Mouse (Mus musculus): ENCODE results near the gene Tgm7.
"Not testable (repeated sequence)": the region's sequence is repeated elsewhere in the genome, so short reads cannot be mapped to it uniquely, and the experiment has no call there.

Gene Tgm7

GRCm38 (mm10) chr2:121109695-121110094, at the start of gene Tgm7:
Gene Tgm7, minus strand, starts transcription at chr2:121109795.
- ATAC-seq (ENCODE audit: insufficient number of reproducible peaks, low FRiP score, low TSS enrichment), result no peak

DNA sequence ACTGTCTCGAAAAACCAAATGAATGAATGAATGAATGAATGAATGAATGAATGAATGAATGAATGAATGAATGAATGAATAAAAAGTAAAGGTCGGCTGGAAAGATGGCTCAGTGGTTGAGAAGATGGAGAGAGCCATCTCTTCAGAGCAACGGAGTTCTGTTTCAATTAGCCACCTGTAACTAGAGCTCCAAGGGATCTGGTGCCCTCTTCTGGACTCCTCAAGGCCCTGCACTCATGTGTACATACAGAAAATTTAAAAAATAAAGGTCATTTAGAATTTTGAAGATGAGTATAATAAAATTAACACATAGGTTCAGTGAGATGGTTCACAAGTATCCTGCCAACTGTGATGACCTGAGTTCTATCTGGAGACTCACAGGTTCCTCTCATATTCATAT, 43.5 kb upstream of the Tgm7 start:
- no peak for ATAC-seq (ENCODE audit: insufficient number of reproducible peaks, low FRiP score, low TSS enrichment)

- no peak for ATAC-seq (ENCODE audit: insufficient number of reproducible peaks, low FRiP score, low TSS enrichment)
Observed at GRCm38 (mm10) chr2:121149679-121150078, 40.1 kb upstream of the Tgm7 start.

- no peak for ATAC-seq (ENCODE audit: insufficient number of reproducible peaks, low FRiP score, low TSS enrichment)
Observed at GRCm38 (mm10) chr2:121142415-121142814, 32.8 kb upstream of the Tgm7 start.

GRCm38 (mm10) chr2:121141216-121142035, 31.8 kb upstream of the Tgm7 start:
- ATAC-seq (ENCODE audit: insufficient number of reproducible peaks, low FRiP score, low TSS enrichment), result no peak

DNA sequence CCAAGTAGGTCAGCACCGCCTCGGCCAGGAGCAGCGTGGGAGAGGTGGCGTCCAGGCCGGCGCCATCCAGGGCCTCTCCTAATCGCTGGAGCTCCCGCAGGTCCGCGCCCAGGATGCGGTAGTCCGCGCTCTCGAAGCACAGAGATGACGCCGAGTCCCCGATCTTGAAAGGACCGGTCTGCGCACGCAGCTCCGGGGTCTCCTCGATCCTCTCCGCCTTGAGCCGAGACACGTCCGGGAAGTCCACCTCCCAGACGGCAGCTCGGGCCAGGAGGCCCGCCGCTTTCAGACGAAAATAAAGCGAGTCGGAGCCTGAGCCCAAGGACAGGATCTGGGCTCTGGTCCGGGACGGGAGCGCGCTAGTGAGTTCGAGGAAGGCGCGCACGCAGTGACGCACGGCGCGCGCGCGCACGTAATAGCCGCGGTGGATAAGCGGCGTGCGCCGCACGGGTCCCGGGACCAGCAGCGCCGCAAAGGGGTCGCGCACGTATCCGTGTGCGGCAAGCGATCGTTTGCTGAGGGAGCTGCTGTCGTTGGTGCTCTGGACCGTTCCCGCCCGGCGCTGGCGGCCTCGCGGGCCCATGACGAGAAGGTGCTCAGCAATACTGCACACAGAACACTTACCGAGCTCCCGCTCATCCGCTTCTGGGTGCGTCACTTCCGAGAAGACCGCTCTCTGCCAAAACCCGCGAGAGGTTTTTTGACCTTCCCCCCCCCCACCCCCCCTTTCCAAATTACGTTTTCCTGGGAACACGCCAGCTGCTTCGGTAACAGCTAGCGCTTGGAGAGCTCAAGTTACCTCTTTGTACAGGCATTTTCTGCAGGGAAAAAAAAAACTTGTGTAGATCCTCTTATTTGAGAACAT, 30.7 kb upstream of the Tgm7 start, which contains the start of the genes Adal and Lcmt2:
TSS of gene Adal (plus strand) at position 411 of the 865 bp plus-strand sequence.
TSS of gene Lcmt2 (minus strand) at position 636 of the 865 bp plus-strand sequence.
- peak; percentile 89 for ATAC-seq (ENCODE audit: insufficient number of reproducible peaks, low FRiP score, low TSS enrichment)

DNA sequence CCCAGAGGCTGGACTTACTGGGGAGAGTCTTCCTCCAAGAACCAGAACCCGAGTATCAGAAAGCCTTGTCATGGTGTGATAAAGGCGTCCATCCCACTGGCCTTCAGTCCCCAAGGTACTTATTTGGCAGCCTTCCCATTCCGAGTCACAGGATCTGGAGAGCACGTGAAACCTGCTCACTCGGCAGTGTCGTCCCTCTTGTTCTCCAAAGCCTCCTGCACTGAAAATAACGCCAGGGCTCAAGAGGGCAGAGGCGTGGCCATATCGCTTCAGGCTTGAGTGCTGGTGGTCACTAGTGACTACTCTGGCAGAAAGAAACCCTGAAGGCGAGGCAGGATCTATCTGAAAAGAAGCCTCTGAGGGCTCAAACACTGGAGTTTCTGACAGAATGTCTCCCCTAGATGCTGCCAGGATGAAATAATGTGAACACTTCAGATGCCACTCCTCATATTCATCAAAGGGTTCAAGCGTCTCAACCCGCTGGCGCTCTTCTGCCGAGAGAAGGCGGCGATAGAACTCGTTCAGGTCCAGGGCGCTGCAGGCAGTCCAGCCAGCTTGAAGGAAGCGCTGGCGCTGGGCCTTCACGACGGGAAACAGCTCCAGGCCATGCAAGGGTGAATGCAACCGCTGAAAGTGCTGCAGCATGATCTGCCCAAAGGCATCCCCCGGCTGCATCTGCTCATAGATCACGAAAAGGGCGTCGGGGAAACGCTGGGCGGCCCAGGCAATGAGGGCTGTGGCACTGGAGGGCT, 29.8 kb upstream of the Tgm7 start:
- ATAC-seq (ENCODE audit: insufficient number of reproducible peaks, low FRiP score, low TSS enrichment), result peak; percentile 18

DNA sequence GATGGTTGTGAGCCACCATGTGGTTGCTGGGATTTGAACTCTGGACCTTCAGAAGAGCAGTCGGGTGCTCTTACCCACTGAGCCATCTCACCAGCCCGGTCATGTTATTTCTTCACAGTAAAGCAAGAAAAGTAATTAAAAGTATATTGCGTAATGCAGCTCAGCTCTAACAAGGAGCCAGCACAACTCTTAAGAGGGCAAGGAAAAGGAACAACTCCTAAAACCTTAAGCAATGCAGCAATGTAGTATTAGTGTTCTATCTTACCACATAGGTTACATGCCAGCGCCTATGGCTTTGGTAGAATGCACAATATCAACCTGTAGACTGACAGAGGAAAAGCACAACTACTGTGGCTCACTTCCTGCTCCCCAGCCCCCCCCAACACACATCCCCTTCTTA, 27.8 kb upstream of the Tgm7 start:
- ATAC-seq (ENCODE audit: insufficient number of reproducible peaks, low FRiP score, low TSS enrichment), result no peak

GRCm38 (mm10) chr2:121132822-121133221, 23.2 kb upstream of the Tgm7 start:
- no peak for ATAC-seq (ENCODE audit: insufficient number of reproducible peaks, low FRiP score, low TSS enrichment)

DNA sequence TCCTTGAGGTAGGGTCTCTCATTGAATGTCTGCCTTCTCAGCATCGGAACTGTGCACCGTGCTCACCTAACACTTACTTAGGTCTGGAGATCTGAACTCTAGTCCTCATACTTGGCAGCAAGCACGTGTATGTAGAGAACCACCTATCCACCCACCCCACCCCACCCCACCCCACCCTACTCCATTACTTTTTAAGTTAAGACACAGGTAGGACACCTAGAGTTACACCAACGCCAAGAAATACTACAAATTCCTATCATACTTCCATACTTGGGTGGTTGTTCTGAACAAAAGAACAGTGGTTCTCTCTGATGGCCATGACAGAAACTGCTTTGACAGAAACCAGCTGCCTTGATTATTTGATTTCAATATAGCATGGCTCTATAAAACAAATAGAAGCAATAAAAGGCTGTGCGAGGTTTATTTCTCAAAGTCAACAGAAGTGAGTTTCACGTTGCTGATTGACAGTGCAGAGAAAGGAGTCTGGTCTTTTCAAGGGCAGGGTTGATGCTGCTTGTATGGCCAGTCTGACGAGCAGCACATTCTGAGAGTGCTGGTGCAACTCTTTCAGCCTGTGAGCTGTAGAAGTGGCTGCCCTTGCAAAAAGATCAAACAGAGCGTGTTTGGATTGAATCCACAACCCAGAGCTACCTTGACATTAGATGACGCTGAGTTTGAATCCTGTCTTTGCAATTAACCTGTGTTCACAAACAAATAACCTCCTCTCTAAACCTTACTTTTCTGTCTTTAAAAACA, 19.4 kb upstream of the Tgm7 start:
- no peak for ATAC-seq (ENCODE audit: insufficient number of reproducible peaks, low FRiP score, low TSS enrichment)

DNA sequence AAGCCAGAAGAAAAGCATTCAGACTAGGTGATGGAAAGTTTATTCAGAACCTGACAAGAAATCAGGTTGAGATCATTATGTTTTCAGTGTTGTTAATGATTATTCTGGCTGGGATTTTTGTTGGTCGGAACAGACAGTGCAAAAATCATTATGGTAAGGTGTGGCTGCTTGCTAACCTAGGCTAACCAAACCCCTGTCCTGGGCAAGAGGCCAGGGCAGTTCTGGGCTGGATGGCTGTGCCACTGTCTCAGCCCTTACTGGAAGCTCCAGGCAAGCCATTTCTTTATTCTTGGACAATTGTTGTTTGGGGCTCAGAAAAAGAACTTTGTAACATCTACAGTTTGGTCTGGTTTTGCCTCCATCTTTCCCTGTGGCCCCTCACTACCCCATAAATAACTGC, 17.9 kb upstream of the Tgm7 start:
- ATAC-seq (ENCODE audit: insufficient number of reproducible peaks, low FRiP score, low TSS enrichment), result no peak

DNA sequence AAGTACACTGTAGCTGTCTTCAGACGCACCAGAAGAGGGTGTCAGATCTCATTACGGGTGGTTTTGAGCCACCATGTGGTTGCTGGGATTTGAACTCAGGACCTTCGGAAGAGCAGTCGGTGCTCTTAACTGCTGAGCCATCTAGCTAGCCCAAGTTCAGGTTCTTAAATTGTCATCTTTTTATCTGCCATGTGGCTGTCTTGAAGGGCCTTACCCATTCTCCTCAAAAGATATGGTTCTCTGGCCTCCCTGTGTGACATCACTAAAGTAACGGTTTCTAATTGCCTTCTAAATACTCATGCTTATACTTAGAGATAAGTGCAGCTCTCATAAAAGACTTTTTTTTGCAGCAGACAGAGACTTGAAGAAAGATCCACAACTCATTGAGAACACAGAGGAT, 16.7 kb upstream of the Tgm7 start:
- ATAC-seq (ENCODE audit: insufficient number of reproducible peaks, low FRiP score, low TSS enrichment), result not testable (repeated sequence)

DNA sequence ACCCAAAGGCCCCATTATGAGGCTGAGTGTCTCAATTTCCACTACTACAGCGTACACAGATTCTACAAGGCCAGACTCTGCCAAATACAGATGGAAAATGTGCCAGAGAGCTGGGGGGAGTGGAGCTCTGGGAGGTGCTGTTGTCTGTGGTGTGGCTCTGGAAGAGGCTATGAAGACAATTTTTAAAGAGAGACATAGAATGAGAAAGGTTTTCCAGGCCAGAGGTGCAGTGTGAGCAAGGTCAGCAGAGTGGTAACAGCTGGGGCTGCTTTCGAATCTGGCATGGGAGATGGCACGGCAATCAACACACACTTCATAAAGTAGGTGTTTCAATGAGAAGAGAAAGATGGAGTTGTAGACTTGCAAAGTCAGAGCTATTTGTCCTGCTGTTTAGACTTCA, 9.7 kb upstream of the Tgm7 start:
- no peak for ATAC-seq (ENCODE audit: insufficient number of reproducible peaks, low FRiP score, low TSS enrichment)

DNA sequence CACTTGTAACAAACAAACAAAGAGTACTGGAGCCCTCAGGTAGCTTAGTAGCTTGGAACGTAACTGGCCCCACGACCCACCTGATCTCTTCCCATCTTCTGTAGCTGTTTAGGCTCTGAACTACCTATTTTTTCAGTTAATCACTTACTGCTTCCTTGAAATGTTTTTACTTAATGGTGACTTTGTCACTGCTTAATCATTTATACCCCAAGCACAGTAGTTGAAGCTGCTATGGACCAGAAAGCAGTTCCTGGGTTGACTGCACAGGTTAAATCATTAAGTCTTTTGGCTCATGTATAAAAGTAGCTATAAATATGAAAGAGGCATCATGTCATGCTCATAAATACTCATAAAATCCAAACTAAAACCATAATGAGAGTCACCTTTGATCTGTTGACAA, 5.8 kb upstream of the Tgm7 start:
- no peak for ATAC-seq (ENCODE audit: insufficient number of reproducible peaks, low FRiP score, low TSS enrichment)

DNA sequence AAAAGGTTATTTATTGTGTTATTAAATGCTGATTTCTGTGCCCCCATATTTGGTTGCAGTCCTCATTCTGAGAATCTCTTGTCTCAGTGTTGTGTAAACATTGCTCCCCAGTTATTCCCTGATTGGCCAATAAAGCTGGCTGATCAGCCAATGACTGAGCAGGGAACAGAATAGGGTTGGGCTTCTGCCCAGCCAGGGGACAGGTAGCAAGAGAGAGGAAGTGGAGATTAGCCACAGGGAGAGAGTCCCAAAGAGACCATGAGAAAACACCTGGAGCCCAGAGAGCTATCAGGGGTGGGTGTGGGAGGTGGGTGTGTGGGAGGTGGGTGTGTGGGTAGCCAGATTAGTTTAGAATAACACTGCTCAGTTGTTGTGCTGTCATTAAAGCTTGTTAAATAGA, 3.7 kb downstream of the Tgm7 start:
- ATAC-seq (ENCODE audit: insufficient number of reproducible peaks, low FRiP score, low TSS enrichment), result no peak

- ATAC-seq (ENCODE audit: insufficient number of reproducible peaks, low FRiP score, low TSS enrichment), result peak; percentile 79
Observed at GRCm38 (mm10) chr2:121102051-121102450, 7.5 kb downstream of the Tgm7 start.

DNA sequence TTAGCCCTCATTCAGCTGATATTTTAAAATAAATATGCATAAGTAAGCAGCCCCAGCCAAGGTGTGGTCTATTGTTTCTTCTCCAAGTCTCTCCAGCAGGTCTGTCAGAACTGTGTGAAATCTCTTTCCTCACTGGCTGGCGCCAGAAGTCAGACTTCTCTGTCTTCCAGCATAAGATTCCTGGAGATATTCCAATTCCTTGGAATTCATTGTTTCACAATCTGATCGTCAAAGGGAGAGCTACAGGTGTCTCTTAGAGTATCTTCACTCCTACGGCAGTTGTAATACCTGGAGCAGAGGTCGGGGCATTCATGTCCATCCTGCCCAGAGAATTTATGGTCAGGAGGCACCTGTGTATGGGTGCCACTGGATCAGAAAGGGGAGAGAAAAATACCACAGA, 19.8 kb downstream of the Tgm7 start:
- no peak for ATAC-seq (ENCODE audit: insufficient number of reproducible peaks, low FRiP score, low TSS enrichment)

DNA sequence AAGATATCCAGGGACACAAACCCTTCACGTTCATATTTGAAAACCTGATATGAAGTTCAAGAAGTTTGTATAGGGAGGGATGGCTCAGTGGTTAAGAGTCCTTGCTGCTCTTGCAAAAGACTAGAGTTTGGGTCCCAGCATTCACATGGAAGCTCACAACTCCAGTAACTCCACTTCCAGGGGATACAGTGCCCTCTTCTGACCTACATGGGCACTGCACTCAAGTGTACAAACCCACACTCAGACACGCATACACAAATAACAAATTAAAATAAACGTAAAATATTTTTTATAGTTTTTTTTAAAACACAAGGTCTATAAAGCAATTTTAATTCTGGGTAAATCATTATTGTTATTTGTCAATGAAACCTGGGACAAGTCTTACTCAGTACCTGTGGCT, 21.1 kb downstream of the Tgm7 start:
- ATAC-seq (ENCODE audit: insufficient number of reproducible peaks, low FRiP score, low TSS enrichment), result no peak

GRCm38 (mm10) chr2:121085480-121086185, 24.0 kb downstream of the Tgm7 start, which contains the start of gene Tgm5:
Gene Tgm5, minus strand, starts transcription at chr2:121085841.
- ATAC-seq (ENCODE audit: insufficient number of reproducible peaks, low FRiP score, low TSS enrichment), result peak; percentile 80

All from cerebellum, adult (tissue).